Mouse (Mus musculus) T-cell, adult 2 months (primary cell): Measurements from ENCODE around the gene Cfap97.
"Not testable (repeated sequence)": the region's sequence is repeated elsewhere in the genome, so short reads cannot be mapped to it uniquely, and the experiment has no call there.

ENCODE experiments used
- DNase-seq: peaks from one replicate; pipeline ENCODE4 v3.0.0; 2022; ENCODE audit warnings: low spot score

Cfap97 gene

DNA sequence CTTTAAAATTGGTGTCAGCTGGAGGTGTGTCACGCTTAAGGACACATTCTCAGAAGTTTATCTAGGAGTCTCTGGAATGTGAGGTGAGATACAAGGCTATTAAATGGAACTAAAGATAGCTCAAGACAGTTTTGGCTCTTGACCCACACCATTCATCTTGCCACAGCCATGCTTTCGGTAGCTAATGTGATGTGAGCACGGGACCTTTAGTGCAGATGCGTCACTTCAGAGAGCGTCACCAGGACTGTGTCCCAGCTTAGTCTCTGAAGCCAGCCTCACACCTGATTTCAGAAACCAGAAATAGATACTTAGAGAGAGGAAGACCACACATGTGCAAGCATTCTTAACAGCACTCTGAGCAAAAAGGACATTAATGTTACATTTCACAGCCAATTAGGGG is 75.1 kb downstream of the Cfap97 start:
- DNase-seq, result no peak

DNA sequence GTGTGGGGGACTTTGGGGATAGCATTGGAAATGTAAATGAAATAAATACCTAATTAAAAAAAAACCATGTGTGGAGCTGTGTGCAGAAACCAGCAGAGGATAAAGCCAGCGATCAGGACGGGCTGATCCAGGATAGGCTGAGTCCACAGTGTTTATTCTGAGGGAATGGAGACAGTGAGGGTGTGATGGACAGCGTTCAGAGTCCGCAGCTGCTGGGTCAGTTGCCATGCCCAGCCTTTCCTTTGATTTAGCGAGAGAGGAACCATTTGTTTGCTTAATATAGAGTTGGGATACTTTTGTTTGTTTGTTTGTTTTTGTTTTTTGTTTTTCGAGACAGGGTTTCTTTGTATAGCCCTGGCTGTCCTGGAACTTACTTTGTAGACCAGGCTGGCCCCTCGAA is 80.4 kb downstream of the Cfap97 start:
- not testable (repeated sequence) for DNase-seq

DNA sequence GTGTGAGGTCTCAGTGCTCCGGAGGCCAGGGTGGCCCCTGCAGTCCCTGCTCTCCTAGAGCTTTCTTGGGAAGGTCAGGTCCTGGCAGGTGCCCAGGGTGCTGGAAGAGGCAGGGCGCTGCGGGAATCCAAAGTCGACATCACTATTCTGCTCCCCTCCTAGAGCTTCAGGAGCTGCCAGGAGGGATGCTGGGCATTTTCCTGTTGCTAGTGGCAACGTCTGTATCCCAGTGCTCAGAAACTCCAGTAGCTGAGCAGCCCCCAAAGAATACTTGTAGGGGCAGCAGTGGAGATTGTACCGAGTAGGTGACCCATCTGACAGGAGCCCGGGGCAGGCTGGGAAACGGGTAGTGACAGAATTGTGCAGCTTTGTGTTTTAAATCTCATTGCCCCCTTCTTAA is 81.2 kb downstream of the Cfap97 start:
- DNase-seq, result no peak

DNA sequence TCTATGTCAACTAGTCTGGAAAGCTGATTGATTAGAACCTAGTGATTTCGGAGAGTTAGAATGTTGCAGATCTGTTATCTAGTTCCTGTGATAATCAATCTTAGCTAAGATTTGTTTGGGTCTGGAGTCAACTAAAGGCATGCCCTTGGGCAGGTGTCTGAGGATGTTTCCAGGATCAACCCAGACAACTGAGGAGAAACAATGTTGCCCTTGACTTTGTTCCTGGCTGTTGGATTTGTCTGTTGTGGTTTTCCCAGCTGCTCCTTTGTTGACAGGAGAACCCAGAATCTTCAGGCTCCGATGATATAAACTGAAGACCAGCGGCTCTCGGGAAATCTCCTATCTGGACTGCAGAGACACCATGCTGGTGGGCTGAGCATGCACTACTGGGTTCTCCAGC is 83.2 kb downstream of the Cfap97 start:
- no peak for DNase-seq

DNA sequence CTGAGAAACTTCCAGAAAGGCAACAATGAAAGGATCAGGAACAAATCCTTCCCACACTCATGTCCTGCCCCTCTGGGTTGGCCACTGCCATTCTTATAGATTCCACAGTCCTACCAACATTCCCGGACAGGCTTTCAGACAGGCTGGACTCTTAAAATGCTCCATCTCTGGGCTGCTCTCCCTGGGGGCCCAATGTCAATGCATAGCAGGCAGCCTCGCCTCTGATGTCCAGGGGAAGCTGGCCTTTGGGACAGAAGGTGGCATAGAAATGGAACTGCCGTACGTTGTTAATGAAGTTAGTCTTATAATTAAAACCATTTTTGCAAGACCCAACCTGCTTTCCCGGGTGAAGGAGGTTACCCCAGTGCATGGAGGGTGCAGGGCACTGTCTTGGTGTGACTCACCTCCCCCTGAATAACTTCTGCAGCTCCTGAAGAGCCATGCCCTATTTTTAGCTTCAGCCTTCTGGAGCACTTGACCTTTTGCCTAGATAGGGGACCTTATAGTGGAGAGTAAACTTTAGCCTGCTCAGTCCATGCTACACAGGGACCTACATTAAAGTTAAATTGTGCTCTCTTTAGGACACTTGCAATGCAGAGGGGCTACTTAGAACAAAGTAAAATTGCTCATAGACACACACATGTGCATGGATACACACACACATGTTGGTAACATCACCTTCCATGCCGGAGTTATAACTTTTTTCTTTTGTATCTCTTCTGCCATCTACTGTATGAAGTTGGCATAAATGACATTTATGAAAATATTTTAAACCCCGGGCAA is 85.1 kb downstream of the Cfap97 start:
- DNase-seq, result no peak

DNA sequence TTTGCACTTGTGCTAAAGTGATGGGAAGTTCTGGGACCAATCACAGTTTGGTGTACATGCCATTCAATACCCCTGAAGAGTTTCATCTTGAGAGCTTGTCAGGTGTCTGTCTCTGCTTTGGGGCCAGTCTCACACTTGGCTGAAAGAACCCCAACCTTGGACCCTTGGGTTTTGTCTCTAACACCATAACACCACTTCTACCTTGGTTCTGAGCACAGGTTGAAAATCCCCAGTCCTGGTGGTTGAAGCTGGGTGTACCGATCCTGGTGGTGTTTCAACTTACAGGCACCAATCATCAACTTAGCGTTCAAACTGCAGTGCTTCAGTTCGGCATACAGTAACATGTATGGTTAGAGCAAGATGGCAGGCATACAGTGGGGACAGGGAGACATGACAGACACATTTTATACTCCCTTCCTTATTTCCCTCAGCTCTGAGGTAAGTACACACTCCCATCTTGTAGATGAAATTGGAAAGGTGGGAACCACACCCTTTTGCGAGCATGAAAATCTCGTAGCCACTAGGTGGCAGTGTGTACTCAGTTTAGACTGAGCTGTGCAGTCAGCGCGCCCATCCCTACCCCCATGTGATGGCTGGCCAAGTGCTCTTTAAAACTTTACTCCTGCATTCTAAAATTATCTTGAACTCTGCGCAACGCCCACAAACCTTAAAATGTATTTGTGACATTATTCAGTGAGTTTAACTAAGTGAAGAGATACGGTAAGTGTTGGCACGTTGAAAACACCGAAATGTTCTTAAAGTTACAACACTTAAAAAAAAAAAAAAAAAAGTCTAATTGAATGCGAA is 90.2 kb downstream of the Cfap97 start:
- DNase-seq, result peak; percentile 36

DNA sequence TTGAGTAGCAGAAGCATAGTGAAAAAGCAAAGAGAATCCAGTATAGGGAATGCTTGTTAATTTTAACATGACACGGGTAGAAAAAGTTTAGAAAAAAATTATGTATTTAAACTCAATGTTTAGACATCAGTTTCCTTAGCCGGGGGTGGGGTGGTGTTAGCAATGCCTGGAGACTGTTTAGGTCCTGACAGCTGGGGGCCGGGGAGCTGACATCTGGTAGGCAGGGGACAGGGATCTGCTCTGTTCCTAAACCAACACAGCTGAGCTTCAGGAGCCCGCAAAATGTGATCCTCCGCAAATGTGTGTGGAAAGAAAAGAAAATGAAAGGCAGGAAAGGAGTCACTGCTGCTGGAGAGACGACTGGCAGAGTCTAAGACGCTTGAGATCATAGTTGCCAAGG is 91.4 kb downstream of the Cfap97 start:
- no peak for DNase-seq
